In genomic region chr5:23967705-23968104, GRCm38 (mm10) we compare ENCODE assay signal across 12 mouse cellular contexts.
DNase-seq lines count a peak whose midpoint lies in the region; ATAC-seq and TF ChIP-seq lines count a peak whose summit lies in the region.
"Had no signal": no experiment of that assay in that cellular context is flagged by ENCODE, and none has a peak within 500 bp of the region (broad histone marks: within the 10 kb centered on the region; RNA-seq: fewer than 3 reads in every experiment).

No protein-coding gene starts in this region.

- no peak for TF ChIP-seq CTCF in forebrain, postnatal 0 days (IDR thresholded peaks at IDR 0.05; ENCODE audit: low read depth)

- WGBS in forebrain, postnatal 0 days: 37% methylated on average over 5 of the region's 5 CpGs
- 70% methylated on average over 5 of the region's 5 CpGs for WGBS in kidney, embryonic 16.5 days

- H3K36me3 ChIP-seq in forebrain, postnatal 0 days (ENCODE audit: insufficient read depth): peaks cover 13% of the 10 kb centered on the region
- H3K36me3 ChIP-seq in kidney, embryonic 16.5 days (ENCODE audit: insufficient read depth, low read length): no peaks in the 10 kb centered on the region

- no peak overlapping the region for H3K4me2 ChIP-seq in forebrain, postnatal 0 days (ENCODE audit: low read depth)
- no peak overlapping the region for H3K4me2 ChIP-seq in kidney, embryonic 16.5 days (replicated peaks; ENCODE audit: low read depth, low read length)

- ATAC-seq in forebrain, postnatal 0 days: peak; percentile 36; the same call in 1 of the 2 replicates
- no peak for ATAC-seq in kidney, embryonic 16.5 days (ENCODE audit: low FRiP score, low TSS enrichment)
- ATAC-seq: Patski had no signal

- no peak overlapping the region; the same call in 1 of the 2 replicates for H3K27ac ChIP-seq in forebrain, postnatal 0 days (ENCODE audit: low read depth, low read length)
- no peak overlapping the region for H3K27ac ChIP-seq in kidney, embryonic 16.5 days (ENCODE audit: low read length)
- H3K27ac ChIP-seq: gastrocnemius, adult 2 months; liver, embryonic 14.5 days had no signal

- intact Hi-C loops in gastrocnemius, postnatal 14 days (cut with DNase I; ENCODE audit: low total_unique reads): no loop called here

- no peaks in the 10 kb centered on the region for H3K4me1 ChIP-seq in forebrain, postnatal 0 days (ENCODE audit: insufficient read depth)
- peaks cover 4% of the 10 kb centered on the region; the same call in 1 of the 2 replicates for H3K4me1 ChIP-seq in kidney, embryonic 16.5 days (ENCODE audit: insufficient read depth, low read length)

- H3K27me3 ChIP-seq in forebrain, postnatal 0 days (ENCODE audit: insufficient read depth, low read length): no peaks in the 10 kb centered on the region
- no peaks in the 10 kb centered on the region for H3K27me3 ChIP-seq in kidney, embryonic 16.5 days (ENCODE audit: insufficient read depth, low read length)
- H3K27me3 ChIP-seq: Patski had no signal

- no peak overlapping the region for H3K4me3 ChIP-seq in forebrain, postnatal 0 days (ENCODE audit: low read depth, low read length)
- H3K4me3 ChIP-seq in kidney, embryonic 16.5 days (ENCODE audit: low read length): no peak overlapping the region
- H3K4me3 ChIP-seq: gastrocnemius, adult 2 months had no signal

- no peak overlapping the region for H3K9ac ChIP-seq in forebrain, postnatal 0 days
- H3K9ac ChIP-seq in kidney, embryonic 16.5 days (replicated peaks; ENCODE audit: low read length): no peak overlapping the region
- H3K9ac ChIP-seq: liver, embryonic 14.5 days had no signal

- peak; percentile 57 for DNase-seq in kidney, postnatal 10 days
- no peak for DNase-seq in kidney, adult 9 months
- DNase-seq in NIH3T3 (ENCODE audit: low read depth): peak; percentile 53
- peak; percentile 29 for DNase-seq in forebrain, postnatal 0 days
- peak; percentile 44 for DNase-seq in lung, postnatal 14 days
- DNase-seq in layer of hippocampus, postnatal 25 days (ENCODE audit: extremely low spot score in 1 of 2, low spot score in 1 of 2): no peak
- no peak for DNase-seq in gastrocnemius, postnatal 14 days
- DNase-seq: cerebellum, adult 11 months; gastrocnemius, adult 2 months had no signal

- no peaks in the 10 kb centered on the region for H3K9me3 ChIP-seq in forebrain, postnatal 0 days (ENCODE audit: low read length)
- no peaks in the 10 kb centered on the region for H3K9me3 ChIP-seq in kidney, embryonic 16.5 days (ENCODE audit: low read length)

Comparison
In these comparisons a context has a peak if more than half of its experiments do, and no peak if none do; other contexts are left out.
1. DNase-seq: peak in kidney, postnatal 10 days (single experiment), NIH3T3 (single experiment), forebrain, postnatal 0 days (single experiment) and lung, postnatal 14 days (single experiment); none in kidney, adult 9 months (single experiment), layer of hippocampus, postnatal 25 days (0 of 2) and gastrocnemius, postnatal 14 days (single experiment).